Mouse (Mus musculus) ES-Bruce4 (cell line): ENCODE data around the gene Ywhah. TPM values are rescaled to one million over a fixed set of nuclear protein-coding genes. Genes with fewer than 3 reads are reported as not detected.

Source experiments
- H3K27ac ChIP-seq: 2 replicates; pipeline ENCODE4 v1.5.1; 2012; ENCODE audit warnings: low read length, inconsistent platforms; ENCODE audit not compliant: insufficient read depth
- H3K27me3 ChIP-seq: 2 replicates; pipeline ENCODE4 v1.6.1; 2012; ENCODE audit warnings: mild to moderate bottlenecking, low read length, inconsistent platforms; ENCODE audit not compliant: control insufficient read depth, poor library complexity, insufficient read depth, severe bottlenecking
- H3K36me3 ChIP-seq: 2 replicates; pipeline ENCODE4 v1.6.1; 2012; ENCODE audit warnings: inconsistent platforms, mild to moderate bottlenecking, low read length, moderate library complexity; ENCODE audit not compliant: control insufficient read depth, poor library complexity, insufficient read depth, severe bottlenecking
- H3K4me1 ChIP-seq: one replicate; pipeline ENCODE4 v1.8.1; 2011; ENCODE audit warnings: low read length; ENCODE audit not compliant: control insufficient read depth, insufficient read depth
- H3K4me3 ChIP-seq: 2 replicates; pipeline ENCODE4 v1.5.1; 2011; ENCODE audit warnings: low read depth, mild to moderate bottlenecking, low read length
- H3K9ac ChIP-seq: 2 replicates; pipeline ENCODE4 v1.6.1; 2012; ENCODE audit warnings: low read depth, mild to moderate bottlenecking, inconsistent platforms; ENCODE audit not compliant: poor library complexity, severe bottlenecking
- H3K9me3 ChIP-seq: replicated peaks from 2 replicates; pipeline ENCODE4 v1.6.1; 2012; ENCODE audit warnings: mild to moderate bottlenecking, low read length, inconsistent platforms; ENCODE audit not compliant: control insufficient read depth, poor library complexity, insufficient read depth, severe bottlenecking
- CTCF ChIP-seq: IDR thresholded peaks from one replicate; pipeline ENCODE4 v1.8.1; 2011; ENCODE audit warnings: low read depth, low read length
- EP300 ChIP-seq: IDR thresholded peaks from 2 replicates; pipeline ENCODE4 v1.6.1; 2011; ENCODE audit warnings: low read depth, low read length; ENCODE audit not compliant: insufficient read depth
- POLR2A ChIP-seq: IDR thresholded peaks from one replicate; pipeline ENCODE4 v1.8.1; 2011; ENCODE audit warnings: low read length; ENCODE audit not compliant: insufficient read depth
- polyA plus RNA-seq: library from polyadenylated mRNA; stranded (reverse); fragments of >200 nt; gene quantifications from 2 replicates; pipeline ENCODE4 v1.2.4, GENCODE M21; 2011; ENCODE audit warnings: low read depth; ENCODE audit not compliant: missing spikeins, insufficient read depth, insufficient read length

Gene Ywhah
- polyA plus RNA-seq, 1 experiment = 334 TPM

- H3K9ac ChIP-seq = no peak overlapping the region
- H3K27ac ChIP-seq = no peak overlapping the region
- no peak overlapping the region for H3K4me3 ChIP-seq
- no peaks in the 10 kb centered on the region for H3K9me3 ChIP-seq
- no peak for TF ChIP-seq POLR2A
- TF ChIP-seq CTCF = no peak
- TF ChIP-seq EP300 = no peak
- H3K27me3 ChIP-seq = no peaks in the 10 kb centered on the region
- no peaks in the 10 kb centered on the region for H3K4me1 ChIP-seq
- no peaks in the 10 kb centered on the region for H3K36me3 ChIP-seq
Observed at GRCm38 (mm10) chr5:33001111-33001510, 17.5 kb upstream of the Ywhah start.

GRCm38 (mm10) chr5:33002781-33003180 lies 15.8 kb upstream of the Ywhah start:
- no peak for TF ChIP-seq CTCF
- TF ChIP-seq EP300 = no peak
- no peak for TF ChIP-seq POLR2A
- Histone ChIP-seq H3K27me3 (no peaks in the 10 kb centered on the region), H3K4me1 (peaks cover 2% of the 10 kb centered on the region), H3K9me3 (no peaks in the 10 kb centered on the region), H3K4me3 (no peak overlapping the region), H3K36me3 (no peaks in the 10 kb centered on the region), H3K9ac (no peak overlapping the region), H3K27ac (no peak overlapping the region)

- no peaks in the 10 kb centered on the region for H3K9me3 ChIP-seq
- H3K9ac ChIP-seq = no peak overlapping the region
- no peak overlapping the region for H3K4me3 ChIP-seq
- H3K36me3 ChIP-seq = no peaks in the 10 kb centered on the region
- TF ChIP-seq EP300 = no peak
- TF ChIP-seq POLR2A = no peak
- TF ChIP-seq CTCF = no peak
- H3K4me1 ChIP-seq = peaks cover 2% of the 10 kb centered on the region
- H3K27ac ChIP-seq = no peak overlapping the region
- no peaks in the 10 kb centered on the region for H3K27me3 ChIP-seq
Observed at GRCm38 (mm10) chr5:33003500-33003899, 15.1 kb upstream of the Ywhah start.

GRCm38 (mm10) chr5:33004110-33004509 lies 14.5 kb upstream of the Ywhah start:
- Histone ChIP-seq H3K27me3 (no peaks in the 10 kb centered on the region), H3K27ac (no peak overlapping the region), H3K36me3 (no peaks in the 10 kb centered on the region), H3K4me3 (no peak overlapping the region), H3K4me1 (peaks cover 2% of the 10 kb centered on the region), H3K9ac (no peak overlapping the region), H3K9me3 (no peaks in the 10 kb centered on the region)
- TF ChIP-seq POLR2A (no peak), CTCF (no peak), EP300 (no peak)

- Histone ChIP-seq H3K9me3 (no peaks in the 10 kb centered on the region), H3K27ac (no peak overlapping the region), H3K9ac (no peak overlapping the region), H3K36me3 (no peaks in the 10 kb centered on the region), H3K27me3 (no peaks in the 10 kb centered on the region), H3K4me1 (peaks cover 2% of the 10 kb centered on the region), H3K4me3 (no peak overlapping the region)
- no peak for TF ChIP-seq EP300
- no peak for TF ChIP-seq POLR2A
- no peak for TF ChIP-seq CTCF
Observed at GRCm38 (mm10) chr5:33005442-33006145, 13.0 kb upstream of the Ywhah start.

- TF ChIP-seq CTCF = no peak
- TF ChIP-seq POLR2A = no peak
- no peak for TF ChIP-seq EP300
- H3K27ac ChIP-seq = no peak overlapping the region
Observed at GRCm38 (mm10) chr5:33006670-33007069, 11.9 kb upstream of the Ywhah start.

More at GRCm38 (mm10) chr5:33006670-33007069, 11.9 kb upstream of the Ywhah start:
- H3K9ac ChIP-seq = no peak overlapping the region
- no peaks in the 10 kb centered on the region for H3K27me3 ChIP-seq
- H3K4me1 ChIP-seq = peaks cover 2% of the 10 kb centered on the region
- H3K36me3 ChIP-seq = no peaks in the 10 kb centered on the region
- no peak overlapping the region for H3K4me3 ChIP-seq
- no peaks in the 10 kb centered on the region for H3K9me3 ChIP-seq
